Mouse (Mus musculus) G1E (cell line): ENCODE data around the gene Eef1akmt4.

Experiments used
- CTCF ChIP-seq: IDR thresholded peaks from 2 replicates; pipeline ENCODE4 v1.5.1; 2012; ENCODE audit warnings: low read depth, low read length, inconsistent platforms, mixed read lengths
- TAL1 ChIP-seq: conservative IDR thresholded peaks from 2 replicates; pipeline ENCODE4 v1.6.1; 2012; ENCODE audit warnings: low read depth, low read length, inconsistent platforms, mixed read lengths

DNA sequence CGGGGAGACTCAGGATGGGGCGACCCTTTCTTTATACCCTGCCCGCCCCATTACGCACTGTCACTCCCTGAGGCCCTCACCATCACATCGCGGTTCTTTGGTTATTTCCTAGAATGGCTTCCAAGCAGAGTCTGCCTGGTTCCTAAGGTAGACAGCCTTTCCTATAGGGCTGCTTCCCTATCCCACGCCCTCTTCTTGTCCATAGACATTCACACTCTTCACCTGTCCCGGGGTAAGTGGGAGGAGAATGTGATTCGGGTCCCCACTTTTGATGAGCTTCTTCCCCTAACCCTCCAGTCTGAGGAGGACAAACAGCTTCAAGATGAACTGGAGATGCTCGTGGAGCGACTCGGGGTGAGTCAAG is 40.5 kb downstream of the Eef1akmt4 start:
- TF ChIP-seq CTCF: no peak
- no peak for TF ChIP-seq TAL1
